Mouse (Mus musculus): ENCODE measurements around the gene Igtp.

The Igtp gene

DNA sequence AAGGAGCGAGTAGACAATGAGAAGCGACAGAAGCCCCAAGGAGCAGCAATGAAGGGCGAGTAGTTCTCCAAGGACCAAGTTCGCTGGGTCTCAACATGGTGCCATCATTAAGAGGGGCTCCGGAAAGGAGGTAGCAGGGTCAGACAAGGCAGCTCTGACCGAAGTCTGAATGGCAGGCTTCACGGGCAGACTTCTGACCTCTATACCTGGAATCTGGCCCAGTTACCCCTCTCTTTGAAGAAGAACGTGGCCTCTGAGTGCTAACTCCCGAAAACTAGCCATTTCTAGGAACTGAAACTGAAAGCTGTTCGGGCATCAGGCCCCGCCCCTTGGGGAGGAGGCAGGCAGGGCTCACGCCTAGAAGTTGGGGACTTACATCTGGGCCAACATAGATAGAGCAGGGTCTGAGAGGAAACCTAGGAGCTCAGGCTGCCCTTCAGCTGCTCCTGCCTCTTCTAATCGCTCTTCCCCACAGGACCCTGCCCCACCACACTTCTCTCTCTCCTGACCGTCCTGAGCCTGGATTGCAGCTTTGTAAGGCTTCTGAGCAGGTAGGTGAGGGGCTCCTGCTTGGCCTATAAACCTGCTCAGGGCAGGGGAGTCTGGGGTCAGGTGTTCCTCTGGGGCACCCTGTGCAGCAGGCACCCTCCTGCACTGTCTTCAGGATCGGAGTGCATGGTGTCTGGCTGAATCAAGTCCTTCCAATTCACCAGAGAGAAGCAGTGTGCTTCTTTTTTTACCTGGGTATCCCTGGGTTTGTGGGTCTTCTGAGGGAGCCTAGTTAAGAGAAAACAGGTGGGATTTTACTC lies at the start of gene Igtp, which contains the start of gene Irgm2:
TSS of gene Igtp (plus strand) at position 328 of the 809 bp plus-strand sequence.
TSS of gene Irgm2 (plus strand) at position 390 of the 809 bp plus-strand sequence.
- peak; percentile 88 to 90 for DNase-seq

DNA sequence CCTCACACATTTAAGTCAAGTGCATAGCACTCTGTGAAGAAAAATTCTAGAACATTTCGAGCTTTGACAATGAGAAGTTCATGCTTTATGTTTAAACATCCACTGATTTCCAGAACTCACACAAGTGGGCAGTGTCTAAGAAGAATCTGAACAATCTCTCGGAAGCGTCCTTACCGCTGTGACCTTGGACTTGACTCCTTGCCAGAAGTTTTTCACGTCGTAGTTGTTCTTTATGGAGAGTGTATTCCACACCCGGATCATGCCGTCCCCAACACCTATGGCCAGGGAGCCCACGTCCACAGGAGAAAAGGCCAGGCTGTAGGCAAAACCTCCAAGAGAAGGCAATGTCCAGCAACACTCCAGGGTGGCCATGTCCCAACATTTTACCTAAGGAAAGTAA lies 43.9 kb upstream of the Igtp start:
- DNase-seq: no peak

DNA sequence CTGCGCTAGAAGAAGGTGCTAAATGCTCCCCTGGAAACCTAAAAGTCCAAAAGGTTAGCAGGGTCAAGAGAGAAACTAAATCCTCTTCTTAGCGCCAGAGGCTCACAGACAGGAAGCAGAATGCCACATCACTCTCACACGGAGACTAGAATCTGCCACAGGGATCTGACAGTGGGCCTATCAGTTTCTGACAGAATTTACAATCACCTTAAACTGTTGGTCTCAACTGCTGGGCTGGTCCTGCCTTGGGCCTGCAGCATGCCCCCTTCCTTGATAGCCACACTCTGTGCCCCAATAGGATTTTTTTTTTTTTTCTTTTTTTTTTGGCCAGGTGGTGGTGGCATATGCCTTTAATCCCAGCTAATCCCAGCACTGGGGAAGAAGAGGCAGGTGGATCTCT lies 42.5 kb upstream of the Igtp start:
- no peak for DNase-seq

GRCm38 (mm10) chr11:58165072-58165471 lies 34.3 kb upstream of the Igtp start:
- no peak for DNase-seq

DNA sequence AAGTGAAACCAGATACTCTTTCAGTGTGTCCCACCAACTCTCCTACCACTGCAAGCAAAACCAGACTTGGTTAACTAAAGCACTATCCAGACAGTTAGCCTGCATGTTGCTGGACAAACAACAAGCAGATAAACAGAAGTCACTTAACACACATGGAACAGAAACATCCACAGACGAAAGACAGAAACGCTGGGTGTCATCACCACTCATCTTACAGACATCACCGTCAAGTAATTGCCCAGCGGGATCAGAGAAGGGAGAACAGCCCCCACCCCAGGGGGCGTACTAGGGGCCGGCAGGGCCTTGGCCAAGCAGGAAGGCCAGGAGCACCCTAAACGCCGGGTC lies 31.6 kb upstream of the Igtp start:
- DNase-seq: no peak

DNA sequence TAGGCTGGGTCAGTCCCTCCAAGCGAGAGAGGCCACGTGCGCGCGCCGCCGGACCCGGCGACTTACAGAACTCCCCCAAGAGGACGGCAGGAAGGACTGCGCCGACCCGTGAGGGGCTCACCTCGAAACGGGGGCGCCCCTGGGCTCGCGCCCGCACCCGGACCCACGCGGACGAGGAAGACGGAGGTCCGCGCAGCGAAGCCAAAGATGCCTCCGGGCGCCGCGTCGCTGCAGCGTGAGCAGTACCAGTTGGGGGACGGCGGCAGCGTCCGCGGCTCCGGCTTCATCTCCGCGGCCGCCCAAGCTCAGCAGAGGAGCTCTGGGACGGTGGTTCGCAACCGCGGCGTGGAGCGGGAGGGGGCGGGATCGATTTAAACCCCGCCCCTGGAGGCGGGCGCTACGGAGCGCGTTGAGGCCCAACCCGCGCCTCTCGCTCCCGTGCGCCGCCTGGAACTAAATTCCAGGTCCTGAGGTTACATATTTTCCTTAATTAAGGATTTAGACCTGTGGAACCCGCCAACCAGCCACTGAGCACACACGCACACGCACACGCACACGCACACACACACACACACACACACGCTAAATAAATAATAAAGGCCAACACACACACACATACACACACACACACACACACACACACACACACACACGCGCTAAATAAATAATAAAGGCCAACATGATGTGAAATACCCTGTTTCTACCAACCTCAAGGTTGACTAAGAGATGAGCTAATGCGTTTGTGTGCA lies 31.0 kb upstream of the Igtp start, which contains the start of gene Gemin5:
TSS of gene Gemin5 (minus strand) at position 373 of the 749 bp plus-strand sequence.
- DNase-seq: peak; percentile 84 to 89

GRCm38 (mm10) chr11:58169666-58170065 lies 29.7 kb upstream of the Igtp start:
- DNase-seq: no peak

- peak; percentile 98 to 99 for DNase-seq
These were observed 27.8 kb upstream of the Igtp start, which contains the start of gene Mrpl22 for GRCm38 (mm10) chr11:58171459-58172091. TSS of gene Mrpl22 (plus strand) at chr11:58171661.

GRCm38 (mm10) chr11:58179563-58179962 lies 19.8 kb upstream of the Igtp start:
- peak; percentile 78 to 87 for DNase-seq

DNA sequence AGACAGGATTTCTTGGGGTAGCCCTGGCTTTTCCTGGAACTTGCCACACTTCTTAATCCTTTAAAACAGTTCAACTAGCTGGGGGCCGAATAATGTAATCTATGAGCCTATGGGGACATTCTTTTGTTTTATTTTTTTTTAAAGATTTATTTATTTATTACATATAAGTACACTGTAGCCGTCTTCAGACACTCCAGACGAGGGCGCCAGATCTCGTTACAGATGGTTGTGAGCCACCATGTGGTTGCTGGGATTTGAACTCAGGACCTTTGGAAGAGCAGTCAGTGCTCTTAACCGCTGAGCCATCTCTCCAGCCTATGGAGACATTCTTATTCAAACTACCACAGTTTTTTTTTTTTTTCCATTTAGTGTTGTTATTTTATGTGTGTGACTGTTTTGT lies 19.4 kb upstream of the Igtp start:
- DNase-seq: peak in 1 of 2 experiments; percentile 18

- peak; percentile 39 to 65 for DNase-seq
These were observed 18.6 kb upstream of the Igtp start for GRCm38 (mm10) chr11:58180756-58181155.

DNA sequence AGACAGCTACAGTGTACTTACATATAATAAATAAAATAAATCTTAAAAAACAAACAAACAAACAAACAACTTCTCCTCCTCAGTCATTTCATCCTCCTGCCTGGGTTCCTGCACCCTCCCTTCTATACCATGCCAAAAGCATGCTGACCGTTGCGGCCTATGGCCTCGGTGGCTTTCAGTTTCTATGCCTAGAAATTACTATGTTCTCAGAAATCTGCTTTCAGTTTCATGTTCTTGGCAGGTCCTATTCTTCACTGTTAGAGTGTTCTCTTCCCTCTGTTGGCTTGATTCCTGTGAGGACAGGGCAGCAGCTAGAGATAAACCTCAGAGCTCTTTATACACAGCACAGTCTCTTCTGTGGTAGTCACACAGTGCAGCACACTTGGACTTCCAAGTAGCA lies 15.8 kb upstream of the Igtp start:
- no peak for DNase-seq

- no peak for DNase-seq
These were observed 9.7 kb upstream of the Igtp start for GRCm38 (mm10) chr11:58189675-58190074.

DNA sequence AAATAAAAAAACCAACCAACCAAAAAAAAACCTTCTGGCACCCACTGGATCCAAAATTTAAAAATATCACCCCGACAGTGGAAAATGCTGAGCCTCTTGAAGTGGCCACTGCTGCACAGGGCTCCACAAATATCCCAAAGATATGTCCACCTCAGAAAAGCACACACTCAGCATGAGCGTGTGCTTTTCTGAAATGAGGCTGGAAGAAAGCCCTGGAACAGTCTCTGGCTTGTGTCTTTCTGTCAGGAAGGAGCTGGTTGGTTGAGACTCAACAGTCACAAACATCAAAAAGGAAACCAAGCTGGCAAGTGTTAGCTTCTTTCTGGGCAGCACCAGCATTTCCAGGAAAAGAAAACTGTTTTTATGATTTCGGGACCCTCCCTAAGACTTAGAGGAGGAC lies 6.0 kb upstream of the Igtp start:
- DNase-seq: no peak

- DNase-seq: no peak
These were observed 5.4 kb upstream of the Igtp start for GRCm38 (mm10) chr11:58193860-58194520.

GRCm38 (mm10) chr11:58198663-58199062 lies 693 bp upstream of the Igtp start:
- no peak for DNase-seq

DNA sequence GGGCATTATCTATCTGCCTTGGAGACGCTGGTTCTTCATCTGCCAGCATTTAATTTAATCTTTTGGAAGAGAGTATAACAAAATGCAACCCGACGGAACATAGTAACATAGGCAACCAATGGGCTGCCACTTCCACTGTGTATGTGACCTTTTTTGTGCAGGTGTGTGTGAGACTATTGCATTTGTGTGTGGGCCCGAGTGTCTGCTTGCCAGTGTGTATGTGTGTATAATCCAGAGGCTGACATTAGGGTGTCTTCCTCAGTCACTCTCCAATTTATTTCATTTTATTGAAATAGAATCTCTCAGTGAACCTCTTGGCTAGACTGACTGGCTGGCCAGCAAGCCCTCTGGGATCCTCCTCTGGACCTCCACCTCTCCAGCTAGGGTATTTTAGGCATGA lies 870 bp downstream of the Igtp start:
- DNase-seq: no peak

- DNase-seq: no peak
These were observed 1.7 kb downstream of the Igtp start for GRCm38 (mm10) chr11:58201052-58201451.

DNA sequence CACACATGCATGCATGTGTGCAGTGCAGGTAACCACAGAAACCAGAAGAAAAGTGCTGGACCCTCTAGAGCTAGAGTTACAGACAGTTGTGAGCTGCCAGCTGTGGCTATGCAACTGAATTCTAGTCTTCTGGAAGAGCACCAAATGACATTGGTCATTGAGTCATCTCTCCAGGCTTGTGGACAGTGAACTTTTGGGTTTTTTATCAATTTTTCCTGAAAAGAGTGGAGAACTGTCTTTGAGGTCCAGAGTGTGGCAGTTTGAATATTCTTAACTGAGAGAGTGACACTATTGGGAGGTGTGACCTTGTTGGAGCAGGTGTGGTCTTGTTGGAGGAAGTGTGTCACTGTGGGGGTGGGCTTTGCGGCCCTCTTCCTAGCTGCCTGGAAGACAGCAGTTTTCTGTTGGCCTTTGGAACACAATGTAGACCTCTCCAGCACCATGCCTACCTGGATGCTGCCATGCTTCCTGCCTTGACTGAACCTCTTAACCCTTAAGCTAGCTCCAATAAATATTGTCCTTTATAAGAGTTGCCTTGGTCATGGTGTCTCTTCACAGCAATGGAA lies 11.0 kb downstream of the Igtp start:
- DNase-seq: no peak

- no peak for DNase-seq
These were observed 11.8 kb downstream of the Igtp start for GRCm38 (mm10) chr11:58211062-58211681.

DNA sequence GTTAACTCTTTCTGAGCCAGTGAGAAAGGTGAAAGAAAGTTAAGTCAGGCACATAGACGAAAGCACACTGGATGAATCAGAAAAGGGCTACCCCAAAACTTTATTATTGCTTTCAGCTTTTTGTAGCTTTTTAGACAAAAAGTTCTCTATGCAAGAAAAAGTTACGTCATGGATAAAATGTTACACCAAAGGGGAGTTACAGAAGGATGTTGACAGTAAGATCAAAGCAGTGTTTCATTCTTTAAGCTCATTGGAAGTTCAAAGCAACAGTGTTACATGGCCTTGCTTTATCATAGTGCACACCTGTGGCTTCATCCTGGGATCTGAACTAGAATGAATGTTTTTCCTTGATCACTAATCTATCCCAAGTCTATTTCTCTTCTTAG lies 12.3 kb downstream of the Igtp start:
- DNase-seq: no peak
